Mouse (Mus musculus) Patski (cell line): ENCODE measurements around the gene Mt4. TPM values are rescaled to one million over a fixed set of nuclear protein-coding genes. Genes with fewer than 3 reads are reported as not detected.

Source experiments
- ATAC-seq: fragments of 100-300 bp; one replicate; pipeline ENCODE4 v1.8.0; 2021
- CTCF ChIA-PET: fragments of 350-600 bp; sonication (Branson Sonifier 250); formaldehyde crosslinking; loops from one replicate; lab custom pipeline; 2022; ENCODE audit warnings: inconsistent platforms; lab: Charles Lee
- POLR2A ChIA-PET: fragments of 350-600 bp; sonication (Branson Sonifier 250); formaldehyde crosslinking; loops from one replicate; lab custom pipeline; 2022; ENCODE audit warnings: antibody characterized with exemption, inconsistent platforms; lab: Charles Lee
- DNase-seq: peaks from one replicate; pipeline ENCODE4 v3.0.0-alpha.2; 2011; ENCODE audit warnings: low read depth, low spot score
- H3K27me3 ChIP-seq: fragments of 371-371 bp; one replicate; pipeline ENCODE4 v1.5.1; 2021
- CTCF ChIP-seq: fragments of 100-300 bp; IDR thresholded peaks from one replicate; pipeline ENCODE4 v1.5.1; 2021
- in situ Hi-C: fragments of 300-500 bp; cut with MboI; formaldehyde crosslinking; loops from 3 replicates; pipeline ENCODE4 v1.11.1; 2018; ENCODE audit warnings: low pct_unique_long_range_greater_than_20kb, mixed read lengths
- polyA plus RNA-seq: library from polyadenylated mRNA; unstranded; gene quantifications from one replicate; pipeline ENCODE4 v1.2.3, GENCODE M21; 2021

Mt4 gene
- polyA plus RNA-seq, 1 experiment from 2014 or later: not detected

GRCm38 (mm10) chr8:94186542-94186941 is 49.5 kb downstream of the Mt4 start:
- ChIA-PET POLR2A (no interaction called here), CTCF (interaction anchor here (0.8 to 3.0 kb wide), 5 partner anchors 12 to 129 kb away, joined by 3 to 11 read pairs (median 4); no protein-coding TSS in a partner anchor)
- ATAC-seq (no peak), DNase-seq (no peak)
- no peaks in the 10 kb centered on the region for H3K27me3 ChIP-seq
- TF ChIP-seq CTCF: peak; percentile 44
- in situ Hi-C loops: no loop called here

DNA sequence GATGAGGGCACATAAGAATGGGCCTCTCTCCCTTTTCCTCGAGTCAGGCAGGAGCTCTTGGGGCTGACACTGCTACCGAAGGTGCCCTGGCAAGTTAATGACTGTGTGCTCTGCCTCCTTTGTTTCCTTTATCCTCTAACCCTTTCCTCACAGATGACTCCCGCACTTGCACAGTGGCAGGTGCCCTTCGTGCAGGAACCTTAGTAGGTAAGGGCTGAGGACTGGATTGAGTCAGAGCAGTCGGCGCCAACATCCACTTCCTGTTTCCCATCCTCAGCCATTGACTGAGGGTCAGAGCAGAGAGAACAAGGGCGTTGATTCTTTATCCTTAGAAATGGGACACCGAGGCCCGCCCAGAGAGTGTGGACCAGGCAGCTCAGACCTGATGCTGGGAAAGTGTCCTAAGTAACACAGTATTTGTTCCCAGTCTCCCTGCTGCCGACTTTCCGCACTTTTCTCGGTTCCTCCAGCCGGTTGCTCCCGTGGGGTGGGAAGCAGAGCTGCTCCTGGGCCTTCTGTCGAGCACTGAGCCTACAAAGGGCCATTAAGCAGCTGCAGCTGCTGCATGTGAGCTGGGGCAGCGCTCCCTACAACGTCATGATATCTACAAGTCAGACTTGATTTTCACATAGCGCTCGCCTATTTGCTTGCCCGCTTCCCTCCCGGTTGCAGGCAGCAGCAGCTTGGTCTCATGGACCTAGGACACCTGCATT is 50.4 kb downstream of the Mt4 start:
- ChIA-PET CTCF (interaction anchor here (0.8 to 3.0 kb wide), 4 partner anchors 11 to 117 kb away, joined by 3 to 11 read pairs (median 6); no protein-coding TSS in a partner anchor), POLR2A (no interaction called here)
- no peaks in the 10 kb centered on the region for H3K27me3 ChIP-seq
- DNase-seq (no peak), ATAC-seq (no peak)
- no peak for TF ChIP-seq CTCF
- in situ Hi-C loops: no loop called here

Other genes with a start within 250 kb of the Mt4 start
- gene Amfr, start 124.4 kb upstream of the Mt4 start, polyA plus RNA-seq: 203 TPM
- 59.9 TPM for gene Nudt21, start 100.2 kb upstream of the Mt4 start, polyA plus RNA-seq
- 13.4 TPM for gene Ogfod1, start 100.0 kb upstream of the Mt4 start, polyA plus RNA-seq
- gene Bbs2, start 38.3 kb upstream of the Mt4 start, polyA plus RNA-seq: 28.0 TPM
- gene Mt3, start 15.4 kb downstream of the Mt4 start, polyA plus RNA-seq: not detected
- gene Mt2, start 35.5 kb downstream of the Mt4 start, polyA plus RNA-seq: 92.3 TPM
- gene Mt1, start 41.9 kb downstream of the Mt4 start, polyA plus RNA-seq: 131 TPM
- 54.0 TPM for gene Nup93, start 77.4 kb downstream of the Mt4 start, polyA plus RNA-seq
- gene Slc12a3, start 192.0 kb downstream of the Mt4 start, polyA plus RNA-seq: 0.23 TPM
- 77.7 TPM for gene Herpud1, start 249.2 kb downstream of the Mt4 start, polyA plus RNA-seq